Mouse (Mus musculus): Measurements from ENCODE around the gene Itga6. TPM values are rescaled to one million over a fixed set of nuclear protein-coding genes. Genes with fewer than 3 reads are reported as not detected.
"Not testable (repeated sequence)": the region's sequence is repeated elsewhere in the genome, so short reads cannot be mapped to it uniquely, and the experiment has no call there.

Itga6 gene
- total RNA-seq (2021) = 10 to 100 TPM; 27.1 to 29.7 TPM
- long read RNA-seq, experiment 1, full-length matches to known transcripts = 2 of 4 reads
- long read RNA-seq, experiment 1, partial matches to known transcripts = 0 of 4 reads
- long read RNA-seq, experiment 1, other reads (novel, unspliced or antisense) = 2 of 4 reads
- long read RNA-seq, experiment 2, full-length matches to known transcripts = 6 of 11 reads
- long read RNA-seq, experiment 2, partial matches to known transcripts = 3 of 11 reads
- long read RNA-seq, experiment 2, other reads (novel, unspliced or antisense) = 2 of 11 reads

DNA sequence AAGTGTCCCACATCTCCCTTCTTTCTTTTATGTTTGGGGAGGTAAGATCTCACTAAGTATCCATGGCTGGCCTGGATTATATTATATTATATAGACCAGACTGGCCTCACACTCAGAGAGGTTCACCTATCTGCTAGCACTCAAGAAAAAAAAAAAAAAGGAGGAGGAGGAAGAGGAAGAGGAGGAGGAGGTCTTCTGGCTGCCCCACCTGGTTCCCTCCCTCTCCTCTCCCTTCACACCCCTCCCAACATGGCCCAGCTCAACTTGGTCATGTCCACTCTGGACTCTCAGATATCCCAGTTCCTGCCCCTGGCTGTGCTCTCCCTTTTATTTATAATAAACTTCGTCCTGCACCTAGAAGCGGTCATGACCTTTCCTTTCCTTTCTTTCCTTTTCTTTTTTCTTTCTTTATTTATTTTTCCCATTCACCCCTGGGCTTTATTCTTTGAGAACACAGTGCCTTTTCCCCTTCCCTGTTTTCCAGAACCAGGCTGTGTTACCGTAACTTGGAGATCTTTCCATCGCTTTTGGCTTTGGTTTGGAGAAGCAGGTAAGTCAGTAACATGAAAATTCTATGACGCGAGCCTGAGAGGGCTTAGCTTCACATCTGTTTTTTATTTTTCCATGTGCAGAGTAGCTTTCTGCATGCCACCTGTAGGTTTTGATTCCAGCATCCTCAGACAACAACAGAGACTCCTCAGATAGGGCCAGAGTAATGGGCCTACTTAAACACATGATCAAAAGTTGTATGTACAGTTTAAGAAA, at the start of gene Itga6:
Itga6 (plus strand) TSS at position 7 of the 765 bp plus-strand sequence.
- intact Hi-C loops (cut with DNase I) = no loop called here
- DNase-seq (ENCODE audit: low spot score in 2 of 2) = no peak

DNA sequence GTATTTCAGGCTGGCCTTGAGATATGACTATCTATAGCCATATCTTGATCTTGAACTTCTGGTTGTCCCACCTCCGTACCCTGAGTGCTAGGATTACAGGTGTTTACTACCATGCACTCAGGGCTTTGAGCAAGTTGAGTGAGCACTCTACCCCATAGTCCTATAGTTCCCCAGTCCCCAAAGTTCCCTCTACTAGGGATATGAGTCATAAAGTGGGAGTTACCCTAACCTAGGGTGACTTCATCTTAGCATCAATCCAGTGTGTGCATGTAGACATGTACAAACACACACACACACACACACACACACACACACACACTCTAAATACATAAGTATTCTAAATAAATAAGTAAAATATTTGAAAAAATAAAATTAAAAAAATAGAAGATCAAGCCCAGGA, 48.6 kb upstream of the Itga6 start:
- intact Hi-C loops (cut with DNase I) = no loop called here
- no peak for DNase-seq (ENCODE audit: low spot score in 2 of 2)

DNA sequence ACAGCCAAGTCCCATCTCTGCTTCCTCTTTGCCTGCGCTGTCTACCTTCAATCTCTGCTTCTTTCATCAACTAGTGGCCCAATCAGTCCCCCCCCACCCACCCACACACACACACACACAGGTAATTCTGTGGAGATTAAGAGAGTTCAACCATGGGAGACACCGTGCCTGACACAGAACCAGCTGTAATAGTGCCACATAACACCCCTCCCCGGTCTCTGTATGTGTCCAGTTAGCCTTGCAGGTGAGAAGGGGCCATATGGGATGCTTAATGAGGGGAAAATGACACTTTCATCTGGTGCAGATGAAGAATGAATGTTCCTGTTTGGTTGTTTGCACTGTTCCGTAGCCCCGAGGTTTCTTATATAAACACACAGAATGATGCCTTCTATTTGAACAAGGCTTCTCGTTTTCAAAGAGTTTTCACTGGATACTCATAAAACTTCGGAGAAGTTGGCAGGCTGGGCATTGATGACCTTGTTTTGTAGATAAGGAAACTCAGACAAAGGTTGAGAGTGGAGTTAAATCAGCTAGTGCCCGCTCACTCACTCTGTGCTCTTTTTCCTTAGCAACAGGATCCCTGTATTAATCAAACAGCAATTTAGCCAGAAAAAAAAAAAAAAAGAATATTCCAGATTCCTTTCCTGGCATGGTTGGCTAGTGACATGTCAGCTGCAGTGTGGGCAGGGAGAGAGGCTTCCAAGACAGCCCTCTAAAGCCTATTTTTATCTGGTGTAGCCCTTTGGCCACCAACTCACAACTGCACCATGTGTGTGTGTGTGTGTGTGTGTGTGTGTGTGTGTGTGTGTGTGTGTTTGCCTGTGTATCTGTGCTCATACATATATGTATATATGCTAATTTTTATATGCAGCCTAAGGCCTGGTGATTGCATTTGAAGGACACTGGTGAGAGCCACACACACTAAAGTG, 47.7 kb upstream of the Itga6 start:
- intact Hi-C loops (cut with DNase I) = no loop called here
- no peak for DNase-seq (ENCODE audit: low spot score in 2 of 2)

DNA sequence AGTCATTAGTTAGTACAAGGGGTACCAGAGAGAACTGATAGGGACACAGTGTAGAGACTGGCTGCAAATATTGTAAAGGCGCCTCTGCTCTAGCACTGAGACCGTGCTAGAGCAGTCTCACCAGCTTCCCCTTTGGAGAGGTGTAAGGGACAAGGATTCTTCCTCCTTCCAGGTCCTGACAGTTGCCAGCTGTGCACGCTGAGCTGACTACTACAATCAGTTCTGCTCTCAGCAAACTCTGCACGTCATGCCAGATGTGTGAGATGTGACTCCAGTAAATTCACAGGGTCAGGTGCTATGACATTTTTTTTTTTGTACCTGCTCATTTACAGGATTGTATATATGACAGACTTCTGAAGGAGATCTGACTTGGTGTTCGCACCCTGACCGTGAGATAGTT, 47.0 kb upstream of the Itga6 start:
- no peak for DNase-seq (ENCODE audit: low spot score in 2 of 2)
- intact Hi-C loops (cut with DNase I) = no loop called here

DNA sequence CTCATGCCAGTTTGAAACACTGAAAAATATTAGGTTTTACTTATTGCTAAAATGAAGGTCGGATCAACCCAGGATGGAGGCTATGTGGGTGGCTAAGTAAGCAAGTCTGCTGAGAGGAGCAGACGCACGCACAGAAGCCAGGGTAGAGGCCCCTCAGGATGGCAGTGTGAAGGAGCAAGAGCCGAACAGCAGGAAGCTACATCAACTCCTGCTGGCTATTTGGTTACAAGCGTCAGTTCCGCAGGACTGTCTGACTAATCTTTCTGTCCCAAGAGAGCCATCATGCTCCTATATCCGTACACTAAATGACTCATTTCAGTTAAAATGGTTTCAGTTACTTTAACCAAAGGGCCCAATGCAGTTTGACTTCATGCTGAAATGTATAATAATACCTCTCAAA, 46.5 kb upstream of the Itga6 start:
- intact Hi-C loops (cut with DNase I) = no loop called here
- DNase-seq (ENCODE audit: low spot score in 2 of 2) = no peak

DNA sequence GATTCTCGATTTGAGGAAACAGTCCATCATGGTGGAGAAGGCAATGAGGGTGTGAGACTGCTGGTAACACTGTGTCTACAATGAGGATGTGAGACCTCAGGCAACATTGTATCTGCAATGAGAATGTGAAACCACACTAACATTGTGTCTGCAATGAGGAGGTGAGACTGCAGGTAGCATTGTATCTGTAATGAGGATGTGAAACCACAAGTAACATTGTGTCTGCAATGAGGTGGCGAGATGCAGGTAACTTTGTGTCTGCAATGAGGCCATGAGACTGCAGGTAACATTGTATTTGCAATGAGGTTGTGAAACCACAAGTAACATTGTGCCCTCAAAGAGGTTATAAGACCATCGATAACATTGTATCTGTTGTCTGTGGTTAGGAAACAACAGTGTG, 44.1 kb upstream of the Itga6 start:
- intact Hi-C loops (cut with DNase I) = no loop called here
- DNase-seq (ENCODE audit: low spot score in 2 of 2) = no peak

DNA sequence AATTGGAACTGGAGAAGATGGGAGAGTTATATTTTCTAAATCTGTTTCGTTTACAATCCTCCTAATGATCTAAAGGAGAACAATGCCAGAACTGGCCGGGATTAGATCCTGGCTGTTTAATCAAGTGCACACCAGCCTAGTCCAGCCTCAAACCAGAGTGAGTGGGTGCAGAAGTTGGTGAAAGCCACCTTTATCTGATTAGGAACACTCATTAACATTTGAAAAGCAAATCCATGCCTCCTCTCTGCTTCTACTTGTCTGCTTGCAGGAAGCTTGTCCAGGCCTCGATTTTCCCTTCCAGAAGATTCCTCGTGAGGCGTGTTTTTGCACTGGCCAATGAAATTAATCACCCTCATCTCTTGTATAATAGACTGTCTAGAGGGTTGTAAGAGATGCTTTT, 41.1 kb upstream of the Itga6 start:
- no peak for DNase-seq (ENCODE audit: low spot score in 2 of 2)
- intact Hi-C loops (cut with DNase I) = no loop called here

DNA sequence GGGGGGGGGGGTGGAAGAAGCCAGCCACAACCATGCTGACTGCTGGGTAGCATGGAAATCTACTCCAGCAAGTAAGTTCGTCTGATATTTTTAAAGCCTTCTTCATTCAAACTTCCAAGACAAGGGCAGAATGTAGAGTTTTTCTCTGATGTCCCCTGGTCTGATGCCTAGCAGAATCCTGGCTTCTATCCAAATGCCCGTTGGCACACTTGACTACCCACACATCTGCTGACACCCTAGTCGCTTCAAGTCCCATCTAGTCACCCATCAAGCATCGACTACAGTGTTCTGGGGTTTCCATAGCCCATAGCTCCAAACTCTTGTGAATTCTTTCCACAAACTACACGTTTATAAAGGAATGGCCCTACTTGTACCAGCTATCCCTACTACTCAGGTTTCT, 36.5 kb upstream of the Itga6 start:
- DNase-seq (ENCODE audit: low spot score in 2 of 2) = no peak
- intact Hi-C loops (cut with DNase I) = no loop called here

DNA sequence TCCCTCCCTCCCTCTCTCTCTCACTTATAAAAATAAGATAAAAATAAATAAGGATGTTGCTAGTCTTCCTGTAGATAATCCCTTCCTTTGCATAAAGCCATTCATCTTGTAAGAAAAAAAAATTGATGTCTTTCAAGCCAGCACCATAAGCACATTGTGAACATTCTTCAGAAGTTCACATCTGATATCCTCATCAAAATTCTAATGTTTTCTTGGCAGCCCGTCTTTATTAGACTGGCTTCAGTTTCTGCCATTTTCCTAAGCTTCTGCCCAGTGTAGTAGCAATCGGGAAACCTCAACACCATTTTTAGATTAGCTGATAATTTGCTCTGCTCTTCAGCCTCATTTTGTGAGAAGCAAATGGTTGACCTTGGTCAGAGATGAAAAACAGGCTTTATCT, 33.8 kb upstream of the Itga6 start:
- intact Hi-C loops (cut with DNase I) = no loop called here
- no peak for DNase-seq (ENCODE audit: low spot score in 2 of 2)

DNA sequence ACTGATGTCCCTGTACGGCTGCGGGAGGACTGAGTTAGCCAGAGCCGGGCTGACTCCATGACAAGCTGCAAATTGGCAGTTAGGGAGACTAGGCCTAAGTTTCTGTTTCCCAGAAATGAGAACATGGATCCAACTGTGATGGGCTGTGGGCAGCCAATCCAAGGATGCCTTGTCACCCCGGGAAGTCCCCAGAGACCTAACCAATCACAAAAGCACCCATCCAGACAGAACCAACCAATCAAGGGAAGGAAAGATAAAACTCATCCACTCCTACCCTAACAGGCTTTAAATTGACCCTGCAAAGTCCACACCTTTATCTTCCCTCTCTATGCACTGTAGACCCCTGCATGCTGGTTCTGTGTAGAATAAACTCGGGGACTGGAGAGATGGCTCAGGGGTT, 31.0 kb upstream of the Itga6 start:
- intact Hi-C loops (cut with DNase I) = no loop called here

DNA sequence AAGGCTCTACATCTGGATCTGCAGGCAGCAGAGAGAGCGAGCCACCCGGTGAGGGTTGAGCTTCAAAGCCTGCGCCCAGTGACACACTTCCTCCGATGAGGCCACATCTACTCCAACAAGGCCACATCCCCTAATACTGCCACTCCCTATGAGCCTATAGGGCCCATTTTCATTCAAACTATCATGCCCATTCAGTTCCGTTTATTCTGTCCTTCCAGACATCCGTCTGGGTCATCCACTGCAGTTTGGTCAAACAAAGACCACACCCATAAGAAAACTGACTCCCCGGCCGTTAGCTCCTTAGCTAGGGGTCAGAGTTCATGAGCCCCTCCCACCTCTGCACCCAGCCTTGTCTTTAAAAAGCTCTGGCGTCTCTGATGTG, 26.4 kb upstream of the Itga6 start:
- intact Hi-C loops (cut with DNase I) = no loop called here

More for the DNA sequence above, 31.0 kb upstream of the Itga6 start:
- DNase-seq (ENCODE audit: low spot score in 2 of 2) = no peak

DNA sequence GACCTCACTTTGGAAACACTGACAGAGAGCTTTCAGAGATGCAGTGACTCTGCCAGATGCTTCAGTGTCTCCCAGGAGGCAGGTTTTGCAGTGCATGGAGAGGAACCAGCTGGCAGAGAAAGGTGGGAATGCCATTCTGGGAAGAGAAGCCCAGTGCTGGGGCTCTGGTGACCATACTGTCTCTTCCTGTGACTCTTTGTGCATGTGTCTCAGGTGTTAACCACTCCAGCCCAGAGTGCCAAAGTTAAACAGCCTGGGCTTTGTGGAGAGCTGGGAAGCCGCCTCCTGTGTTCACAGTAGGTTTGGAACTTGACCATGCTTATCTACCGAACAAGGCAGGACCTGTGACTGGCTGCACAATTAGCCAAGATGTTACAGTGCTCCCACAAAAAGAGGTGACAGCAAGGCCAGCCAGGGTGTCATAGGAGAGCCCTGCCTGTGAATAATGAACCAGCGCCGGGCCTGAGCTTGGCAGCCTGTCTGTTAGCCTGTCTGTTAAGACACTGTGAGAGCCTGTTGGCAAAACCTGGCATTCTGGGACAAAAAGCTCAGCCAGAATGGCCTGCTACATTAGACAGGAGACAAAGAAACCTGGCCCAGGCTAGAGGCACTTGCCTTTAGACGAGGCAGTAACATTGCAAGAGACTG, 25.9 kb upstream of the Itga6 start:
- DNase-seq (ENCODE audit: low spot score in 2 of 2) = no peak
- intact Hi-C loops (cut with DNase I) = no loop called here

More for the DNA sequence above, 26.4 kb upstream of the Itga6 start:
- no peak for DNase-seq (ENCODE audit: low spot score in 2 of 2)

DNA sequence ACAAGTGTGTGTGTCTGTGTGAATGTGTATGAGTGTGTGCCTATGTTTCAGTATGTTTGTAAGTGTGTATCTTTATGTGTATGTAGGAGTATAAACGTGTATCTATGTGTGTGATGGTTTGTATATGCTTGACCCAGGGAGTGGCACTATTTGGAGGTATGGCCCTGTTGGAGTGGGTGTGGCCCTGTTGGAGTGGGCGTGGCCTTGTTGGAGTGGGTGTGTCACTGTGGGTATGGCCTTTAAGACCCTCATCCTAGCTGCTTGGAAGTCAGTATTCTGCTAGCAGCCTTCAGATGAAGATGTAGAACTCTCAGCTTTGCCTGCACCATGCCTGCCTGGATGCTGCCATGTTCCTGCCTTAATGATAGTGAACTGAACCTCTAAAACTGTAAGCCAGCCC, 24.9 kb upstream of the Itga6 start:
- intact Hi-C loops (cut with DNase I); DNase-seq (ENCODE audit: low spot score in 2 of 2): not testable (repeated sequence)

DNA sequence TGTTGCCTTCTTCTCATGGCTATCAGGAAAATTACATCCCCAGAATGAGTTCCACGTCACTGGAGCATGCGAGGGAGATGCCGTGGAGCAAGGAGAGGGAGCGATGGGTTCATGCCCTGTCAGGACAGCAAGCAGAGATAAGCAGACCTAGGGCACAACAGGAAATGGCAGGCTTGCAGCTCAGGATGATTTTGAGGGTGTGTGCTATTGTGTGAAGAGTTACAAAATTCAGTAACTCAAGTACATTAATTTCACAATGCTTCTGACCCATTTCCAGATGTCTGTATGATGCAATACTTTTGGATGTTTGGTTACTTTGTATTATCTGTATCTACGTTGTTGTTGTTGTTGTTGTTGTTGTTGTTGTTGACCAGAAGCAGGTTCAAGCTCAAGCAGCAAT, 22.5 kb upstream of the Itga6 start:
- DNase-seq (ENCODE audit: low spot score in 2 of 2) = no peak
- intact Hi-C loops (cut with DNase I) = no loop called here

DNA sequence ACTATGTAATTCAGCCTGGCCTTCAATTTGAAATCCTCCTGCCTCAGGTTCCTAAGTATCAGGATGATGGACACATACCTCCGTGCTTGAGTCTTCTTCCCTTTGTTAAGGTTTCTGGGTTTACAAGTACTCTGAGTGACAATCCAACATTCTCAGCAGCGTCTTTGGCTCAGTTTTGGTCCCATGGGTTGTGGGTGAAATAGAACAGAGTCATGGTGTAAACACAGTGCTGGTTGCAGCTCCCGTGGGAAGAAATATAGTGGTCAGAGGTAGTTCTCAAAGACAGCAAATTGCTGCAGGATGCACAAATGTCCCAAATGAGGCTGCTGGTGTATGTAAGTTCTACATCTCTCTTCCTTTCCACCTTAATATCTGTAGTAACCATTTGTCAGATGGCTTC, 21.8 kb upstream of the Itga6 start:
- intact Hi-C loops (cut with DNase I) = no loop called here
- no peak for DNase-seq (ENCODE audit: low spot score in 2 of 2)

DNA sequence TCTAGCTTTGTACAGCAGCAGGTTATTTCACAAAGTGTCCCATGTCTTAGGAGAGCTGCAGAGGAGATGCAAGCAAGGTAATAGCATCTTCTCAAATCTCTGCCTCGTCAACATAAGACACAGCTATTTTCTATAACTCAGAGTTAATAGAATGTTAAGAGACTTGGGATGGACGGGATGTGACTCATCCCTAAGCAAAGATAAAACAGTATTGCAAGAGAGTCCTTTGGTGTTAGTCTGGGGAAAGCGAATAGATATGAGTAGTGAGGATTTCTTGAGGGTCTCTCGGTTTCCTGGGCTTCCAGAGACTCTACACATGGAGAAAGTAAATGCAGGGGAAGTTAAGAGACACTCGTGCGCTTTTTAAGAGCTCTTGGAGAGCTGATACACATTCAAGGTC, 21.4 kb upstream of the Itga6 start:
- intact Hi-C loops (cut with DNase I) = no loop called here

DNA sequence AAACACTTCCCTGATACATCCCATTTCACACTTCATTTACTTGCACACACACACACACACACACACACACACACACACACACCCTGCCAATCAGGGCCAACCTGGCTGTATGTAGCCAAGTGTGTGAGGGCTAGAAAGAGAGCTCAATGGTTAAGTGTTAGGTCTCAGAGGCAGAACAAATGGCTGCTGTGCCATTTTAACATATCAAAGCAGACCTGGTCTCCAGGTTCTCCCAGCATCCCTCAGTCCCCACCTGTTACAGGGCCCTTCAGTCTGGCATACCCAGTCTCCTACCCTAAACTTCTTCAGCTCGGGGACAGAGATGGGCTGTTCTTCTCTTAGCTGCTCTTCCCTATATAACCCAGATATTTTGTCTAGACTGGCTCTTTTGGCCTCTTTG, 20.0 kb upstream of the Itga6 start:
- intact Hi-C loops (cut with DNase I) = no loop called here
- DNase-seq (ENCODE audit: low spot score in 2 of 2) = no peak

More for the DNA sequence above, 21.4 kb upstream of the Itga6 start:
- DNase-seq (ENCODE audit: low spot score in 2 of 2) = no peak

DNA sequence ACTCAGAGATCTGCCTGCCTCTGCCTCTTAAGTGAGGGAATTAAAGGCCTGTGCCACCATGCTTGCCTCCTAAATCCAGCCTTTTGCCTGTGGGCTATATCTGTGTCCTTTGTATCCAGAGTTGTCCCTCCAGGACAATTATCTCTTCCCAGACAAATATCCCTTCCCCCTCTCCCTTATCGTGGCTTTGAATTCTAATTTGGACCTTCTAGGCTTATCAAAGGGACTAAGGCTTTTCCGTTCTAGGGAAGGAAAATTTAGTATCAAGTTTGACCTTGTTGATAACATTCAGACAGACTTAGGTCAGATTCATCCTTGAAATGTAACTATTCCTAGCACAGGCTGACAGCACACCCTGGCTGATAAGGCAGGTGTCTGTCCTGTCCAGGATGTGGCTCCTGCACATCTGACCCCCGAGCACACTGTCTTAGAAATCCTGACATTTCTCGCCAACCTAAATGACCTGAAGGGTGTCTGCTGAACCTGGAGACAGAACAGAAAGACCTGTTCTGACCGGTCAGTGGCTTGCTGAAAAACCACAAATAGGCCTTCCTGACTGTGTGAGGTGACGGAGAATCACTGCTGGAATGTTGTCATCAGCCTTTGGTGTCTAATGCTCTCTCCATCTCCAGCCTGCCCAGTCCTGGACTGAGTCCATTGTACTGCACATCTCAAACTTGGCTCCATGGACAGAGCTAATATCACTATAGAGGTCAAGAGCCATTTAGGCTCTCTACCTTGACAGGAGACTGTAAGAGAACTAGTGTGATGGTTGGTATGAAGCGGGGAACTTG, 18.3 kb upstream of the Itga6 start:
- intact Hi-C loops (cut with DNase I) = no loop called here
- DNase-seq (ENCODE audit: low spot score in 2 of 2) = no peak

DNA sequence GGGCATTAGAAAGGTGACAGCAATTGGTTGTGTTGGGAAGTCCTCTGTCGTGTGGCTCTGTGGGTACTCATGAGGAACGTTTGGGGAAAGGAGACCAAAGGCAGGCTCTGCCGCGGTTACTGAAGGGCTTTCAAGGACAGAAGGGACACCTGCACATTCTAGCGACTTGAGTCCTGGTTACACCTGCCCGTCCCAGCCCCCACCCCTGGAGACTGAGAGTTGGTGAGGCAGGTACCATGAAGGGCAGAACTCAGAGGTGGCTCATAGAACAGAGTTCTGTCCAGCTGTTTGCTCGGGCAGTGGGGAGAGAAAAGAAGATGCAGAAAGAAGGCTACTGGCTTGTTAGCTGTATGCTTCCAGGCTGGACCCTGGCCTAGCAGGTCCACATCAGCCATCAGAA, 17.1 kb upstream of the Itga6 start:
- no peak for DNase-seq (ENCODE audit: low spot score in 2 of 2)
- intact Hi-C loops (cut with DNase I) = no loop called here
